Mouse (Mus musculus): Measurements from ENCODE around the gene Zfp91.

DNA sequence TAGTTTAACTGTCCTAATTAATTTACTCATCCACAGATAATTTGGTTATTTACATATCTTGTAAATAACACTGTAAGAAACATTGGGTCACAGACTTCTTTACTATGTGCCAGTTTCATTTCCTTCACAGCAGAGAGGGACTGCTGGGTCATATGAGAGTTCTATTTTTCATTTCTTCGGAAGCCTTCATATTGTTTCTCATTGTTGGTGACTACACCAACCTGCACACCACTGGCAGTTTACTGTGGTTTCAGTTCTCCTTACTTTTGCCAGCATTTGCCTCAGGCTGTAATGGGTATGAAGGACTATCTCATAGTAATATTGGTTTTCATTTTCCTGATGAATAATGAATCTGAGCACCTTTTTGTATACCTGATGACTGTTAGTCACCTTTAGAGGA lies 22.6 kb upstream of the Zfp91 start:
- TF ChIP-seq CTCF (IDR thresholded peaks at IDR 0.05; ENCODE audit: extremely low read depth, insufficient read depth, insufficient read length, insufficient replicate concordance) (no peak), POLR2A (IDR thresholded peaks at IDR 0.05; ENCODE audit: low read depth, low read length) (no peak)

Data from spleen, adult 2 months (tissue).